Mouse (Mus musculus): Measurements from ENCODE around the gene Sema3b.

- TF ChIP-seq CTCF (IDR thresholded peaks at IDR 0.05; ENCODE audit: extremely low read depth, insufficient read depth, insufficient read length, insufficient replicate concordance): no peak
- TF ChIP-seq POLR2A (IDR thresholded peaks at IDR 0.05; ENCODE audit: low read depth, low read length): no peak
Observed at GRCm38 (mm10) chr9:107555701-107556100, 53.3 kb downstream of the Sema3b start.
